Mouse (Mus musculus) forebrain, embryonic 13.5 days (tissue): ENCODE results near the gene Tas1r2. TPM values are rescaled to one million over a fixed set of nuclear protein-coding genes. Genes with fewer than 3 reads are reported as not detected.
A peak's percentile ranks its signal among the peaks of the same experiment; 100 is the strongest.

Source experiments
- ATAC-seq: fragments of 200-750 bp; cut with Nextera tagmentation; 2 replicates; pipeline ENCODE4 v1.8.0; 2017
- H3K27ac ChIP-seq: fragments of 300-500 bp; sonication (generic); 2 replicates; pipeline ENCODE4 v1.5.1; 2015; ENCODE audit warnings: inconsistent platforms, mild to moderate bottlenecking, moderate library complexity
- H3K27me3 ChIP-seq: fragments of 300-500 bp; sonication (generic); 2 replicates; pipeline ENCODE4 v1.6.1; 2015; ENCODE audit warnings: mild to moderate bottlenecking, inconsistent platforms
- H3K36me3 ChIP-seq: fragments of 300-500 bp; sonication (generic); 2 replicates; pipeline ENCODE4 v1.6.1; 2015; ENCODE audit warnings: mild to moderate bottlenecking, inconsistent platforms; ENCODE audit not compliant: poor library complexity, severe bottlenecking
- H3K4me1 ChIP-seq: fragments of 300-500 bp; sonication (generic); 2 replicates; pipeline ENCODE4 v1.6.1; 2015; ENCODE audit warnings: inconsistent platforms
- H3K4me2 ChIP-seq: fragments of 300-500 bp; sonication (generic); 2 replicates; pipeline ENCODE4 v1.6.1; 2015; ENCODE audit warnings: inconsistent platforms, mild to moderate bottlenecking, moderate library complexity
- H3K4me3 ChIP-seq: fragments of 300-500 bp; sonication (generic); 2 replicates; pipeline ENCODE4 v1.5.1; 2015; ENCODE audit warnings: mild to moderate bottlenecking, inconsistent platforms
- H3K9ac ChIP-seq: fragments of 300-500 bp; sonication (generic); 2 replicates; pipeline ENCODE4 v1.6.1; 2015; ENCODE audit warnings: mild to moderate bottlenecking, inconsistent platforms
- H3K9me3 ChIP-seq: fragments of 300-500 bp; sonication (generic); replicated peaks from 2 replicates; pipeline ENCODE4 v1.6.1; 2016; ENCODE audit warnings: inconsistent platforms
- WGBS: fragments of 180-500 bp; shearing (Covaris S2); methylation state at CpG from one replicate; pipeline ENCODE4 v1.1.7; 2015; 5-methylcytosine and 5-hydroxymethylcytosine counted together
- polyA plus RNA-seq: library from polyadenylated mRNA; unstranded; fragments of >200 nt; fragmentation: Nextera tagmentation; extraction: Ambion mirVana; gene quantifications from 2 replicates; pipeline ENCODE4 v1.2.1, GENCODE M21; 2015

Gene Tas1r2
- polyA plus RNA-seq, 1 experiment from 2014 or later: not detected

DNA sequence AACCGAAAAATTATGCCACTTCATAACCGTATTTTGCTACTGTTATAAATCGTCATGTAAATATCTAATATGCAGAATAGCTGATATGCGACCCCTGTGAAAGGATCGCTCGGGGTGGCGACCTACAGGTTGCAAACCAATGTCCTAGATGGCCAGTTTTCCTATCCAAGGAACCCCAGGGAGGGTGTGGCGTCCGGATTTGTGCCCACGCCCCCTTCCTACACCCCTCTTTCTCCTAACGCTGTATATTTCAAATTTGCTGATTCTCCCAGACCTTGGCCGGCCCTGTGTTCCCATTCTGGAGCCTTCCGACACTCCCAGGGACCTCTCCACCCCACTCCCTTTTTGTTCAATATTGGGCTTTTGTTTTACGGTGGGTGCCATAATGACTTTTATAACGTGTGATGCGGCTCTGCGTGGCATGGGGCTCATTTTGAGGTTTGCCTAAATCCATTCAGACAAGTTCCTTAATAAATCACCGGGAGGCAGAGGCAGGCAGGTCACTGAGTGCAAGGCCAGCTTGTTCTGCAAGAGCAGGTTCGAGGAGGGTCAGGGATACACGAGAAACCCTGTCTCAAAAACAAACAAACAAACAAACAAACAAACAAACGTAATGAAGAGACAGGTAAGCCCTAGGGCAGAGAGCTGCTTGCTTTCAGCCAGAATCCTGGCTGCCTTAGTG is 29.8 kb upstream of the Tas1r2 start:
- Histone ChIP-seq H3K27ac (no peak overlapping the region), H3K4me3 (peak overlapping the region; percentile 80), H3K36me3 (no peaks in the 10 kb centered on the region), H3K4me2 (peak overlapping the region; percentile 88), H3K9me3 (no peaks in the 10 kb centered on the region), H3K9ac (peak overlapping the region; percentile 87), H3K4me1 (peaks cover 23% of the 10 kb centered on the region), H3K27me3 (no peaks in the 10 kb centered on the region)
- 31% methylated on average over 21 of the region's 21 CpGs for WGBS
- no peak for ATAC-seq

DNA sequence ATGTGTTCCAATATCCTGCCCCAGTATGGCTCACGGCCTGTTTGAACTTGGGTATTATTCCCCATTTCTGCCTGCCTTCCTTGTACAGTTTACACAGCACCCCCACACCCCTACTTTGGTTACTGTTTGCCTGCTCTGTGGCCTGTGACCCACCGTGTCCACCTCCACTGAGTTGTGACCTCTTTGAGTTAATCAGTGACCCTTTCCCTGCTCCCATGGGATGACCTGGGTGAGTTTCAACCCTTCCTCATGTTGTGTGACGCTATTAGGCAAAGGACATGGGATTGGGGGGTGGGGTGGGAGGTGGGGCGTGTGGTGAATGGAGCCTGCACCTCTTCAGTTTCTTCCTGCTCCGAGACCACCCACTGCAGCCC is 29.2 kb upstream of the Tas1r2 start:
- H3K36me3 ChIP-seq: no peaks in the 10 kb centered on the region
- H3K9ac ChIP-seq: peak overlapping the region; percentile 87
- peak overlapping the region; percentile 88 for H3K4me2 ChIP-seq
- ATAC-seq: no peak
- WGBS: 71% methylated on average over 5 of the region's 5 CpGs
- H3K4me3 ChIP-seq: peak overlapping the region; percentile 80
- no peaks in the 10 kb centered on the region for H3K9me3 ChIP-seq
- H3K27ac ChIP-seq: no peak overlapping the region
- no peaks in the 10 kb centered on the region for H3K27me3 ChIP-seq
- H3K4me1 ChIP-seq: peaks cover 23% of the 10 kb centered on the region

DNA sequence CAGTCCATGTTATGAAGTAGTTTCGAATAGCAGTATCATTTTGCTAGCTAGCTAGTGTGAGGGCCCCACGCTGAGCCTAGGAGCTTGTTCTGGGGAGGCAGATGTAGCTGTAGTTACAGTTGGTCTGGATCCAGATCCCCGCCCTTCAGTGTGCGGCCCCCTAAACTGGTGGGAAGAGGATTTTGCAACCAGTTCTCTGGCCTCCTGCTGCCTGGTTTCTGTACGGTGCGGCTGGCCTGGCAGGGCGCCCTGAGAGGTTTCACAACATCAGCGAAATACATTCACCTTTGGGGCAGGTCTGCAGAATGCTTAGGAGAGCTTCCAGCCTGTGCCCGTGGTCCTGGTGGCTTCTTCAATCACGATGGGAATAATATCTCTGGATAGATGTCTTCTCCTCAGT is 28.6 kb upstream of the Tas1r2 start:
- ATAC-seq: no peak
- H3K27ac ChIP-seq: no peak overlapping the region
- H3K4me2 ChIP-seq: peak overlapping the region; percentile 88; the same call in 1 of the 2 replicates
- no peaks in the 10 kb centered on the region for H3K9me3 ChIP-seq
- 74% methylated on average over 10 of the region's 10 CpGs for WGBS
- H3K36me3 ChIP-seq: no peaks in the 10 kb centered on the region
- H3K4me3 ChIP-seq: no peak overlapping the region
- H3K4me1 ChIP-seq: peaks cover 23% of the 10 kb centered on the region
- no peaks in the 10 kb centered on the region for H3K27me3 ChIP-seq
- peak overlapping the region; percentile 9; the same call in 1 of the 2 replicates for H3K9ac ChIP-seq

DNA sequence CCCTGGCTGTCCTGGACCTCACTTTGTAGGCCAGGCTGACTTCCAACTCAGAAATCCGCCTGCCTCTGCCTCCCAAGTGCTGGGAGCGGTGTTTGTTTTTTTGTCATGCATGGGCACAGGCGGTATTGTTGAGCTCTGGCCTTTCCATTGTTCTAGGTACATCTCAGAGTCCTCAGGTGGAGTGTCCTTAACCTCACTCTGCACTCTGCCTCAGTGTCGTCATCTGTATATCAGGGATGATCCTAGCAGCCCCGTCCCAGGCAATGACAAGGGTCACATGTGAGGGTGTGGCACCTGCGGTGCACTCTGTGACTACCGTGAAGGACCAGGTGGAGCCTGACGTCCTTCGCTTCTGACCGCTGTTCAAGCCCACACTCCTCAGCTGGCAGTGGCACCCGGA is 26.0 kb upstream of the Tas1r2 start:
- ATAC-seq: no peak
- Histone ChIP-seq H3K27me3 (no peaks in the 10 kb centered on the region), H3K36me3 (no peaks in the 10 kb centered on the region), H3K9me3 (no peaks in the 10 kb centered on the region), H3K4me2 (no peak overlapping the region), H3K27ac (no peak overlapping the region), H3K4me3 (no peak overlapping the region), H3K9ac (no peak overlapping the region), H3K4me1 (peaks cover 18% of the 10 kb centered on the region)
- 94% methylated on average over 11 of the region's 11 CpGs for WGBS

DNA sequence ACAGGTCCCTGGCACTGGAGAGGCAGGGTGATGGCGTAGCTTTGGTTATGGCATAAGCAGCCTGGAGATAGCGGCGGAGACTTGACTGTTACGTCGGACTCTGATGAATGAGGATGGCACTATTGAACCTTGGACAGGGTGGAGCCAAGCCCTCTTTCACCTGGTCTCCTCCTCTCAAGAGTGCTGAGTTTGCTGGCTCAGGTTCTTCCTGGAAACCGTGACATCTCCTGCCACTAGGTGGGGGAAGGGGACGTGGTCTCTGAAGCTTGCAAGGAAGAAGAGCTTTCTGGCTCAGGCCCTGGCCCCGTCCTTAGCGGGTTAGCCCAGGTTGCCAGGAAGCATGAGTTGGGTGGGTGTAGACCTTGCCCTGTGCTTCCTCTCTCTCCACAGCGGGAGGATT is 23.2 kb upstream of the Tas1r2 start:
- H3K4me3 ChIP-seq: no peak overlapping the region
- no peak overlapping the region for H3K27ac ChIP-seq
- no peak overlapping the region for H3K4me2 ChIP-seq
- WGBS: 74% methylated on average over 10 of the region's 10 CpGs
- no peaks in the 10 kb centered on the region for H3K4me1 ChIP-seq
- H3K9ac ChIP-seq: no peak overlapping the region
- H3K27me3 ChIP-seq: no peaks in the 10 kb centered on the region
- no peak for ATAC-seq
- H3K9me3 ChIP-seq: no peaks in the 10 kb centered on the region
- H3K36me3 ChIP-seq: 0 out of 2 replicates have a peak, but pooled peaks cover under 1% of the 10 kb centered on the region

DNA sequence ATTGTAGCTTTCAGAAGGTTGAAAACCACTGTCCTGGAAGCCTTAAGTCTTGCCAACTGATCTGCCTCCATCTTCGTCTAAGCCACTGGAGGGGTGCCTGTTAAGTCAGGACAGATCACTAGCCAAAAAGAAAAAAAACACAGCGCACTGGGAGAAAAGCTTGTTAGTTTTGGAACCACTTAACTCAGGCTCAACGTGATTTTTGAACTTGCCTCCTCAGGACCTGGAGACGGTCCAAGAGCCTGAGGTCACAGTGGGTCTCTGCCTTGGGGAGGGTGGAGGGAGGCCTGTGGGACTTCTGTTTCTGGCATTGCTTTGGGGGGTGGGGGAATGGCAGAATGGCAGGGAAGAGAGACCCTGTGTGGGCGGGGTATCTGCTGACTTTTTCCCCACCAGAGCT is 22.2 kb upstream of the Tas1r2 start:
- no peak for ATAC-seq
- 73% methylated on average over 5 of the region's 5 CpGs for WGBS
- H3K4me3 ChIP-seq: no peak overlapping the region
- peaks cover 7% of the 10 kb centered on the region; the same call in 1 of the 2 replicates for H3K36me3 ChIP-seq
- H3K4me2 ChIP-seq: no peak overlapping the region
- no peaks in the 10 kb centered on the region for H3K9me3 ChIP-seq
- H3K27me3 ChIP-seq: no peaks in the 10 kb centered on the region
- H3K4me1 ChIP-seq: no peaks in the 10 kb centered on the region
- no peak overlapping the region for H3K27ac ChIP-seq
- H3K9ac ChIP-seq: no peak overlapping the region

DNA sequence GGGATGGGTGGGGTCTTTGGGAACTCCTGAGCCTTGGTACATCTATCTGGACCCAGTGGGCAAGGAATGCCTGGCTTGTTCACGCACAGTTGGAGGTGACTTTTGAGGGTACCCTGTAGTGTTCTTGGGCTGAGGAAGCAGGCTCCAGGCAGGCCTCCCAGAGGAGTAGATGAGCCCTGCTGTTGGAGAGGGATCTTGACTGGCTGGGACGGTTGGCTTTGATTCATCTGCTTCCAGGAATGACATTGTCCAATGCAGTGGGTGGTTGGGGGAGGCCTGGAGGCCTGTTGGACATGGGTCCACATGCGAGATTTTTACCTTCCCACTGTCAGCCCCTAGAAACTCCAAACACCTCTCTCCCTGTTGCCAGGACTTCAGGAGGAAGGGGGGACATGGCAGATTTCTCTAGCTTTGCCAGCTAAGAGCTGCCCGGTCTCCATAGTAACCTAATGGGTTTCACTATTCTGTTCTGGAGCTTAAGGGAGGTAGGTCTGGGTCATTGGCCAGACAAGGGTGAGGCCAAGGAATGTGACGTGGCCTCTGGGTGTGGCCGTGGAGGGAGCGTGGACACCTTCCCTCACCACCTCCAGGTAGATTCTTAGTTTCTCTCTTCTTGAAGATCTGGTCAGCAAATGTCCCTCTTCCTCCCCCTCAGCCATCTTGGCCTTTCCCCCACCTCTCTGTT is 21.6 kb upstream of the Tas1r2 start:
- WGBS: 91% methylated on average over 7 of the region's 7 CpGs
- H3K4me2 ChIP-seq: no peak overlapping the region
- no peak overlapping the region for H3K9ac ChIP-seq
- H3K4me3 ChIP-seq: no peak overlapping the region
- no peaks in the 10 kb centered on the region for H3K9me3 ChIP-seq
- H3K4me1 ChIP-seq: no peaks in the 10 kb centered on the region
- no peaks in the 10 kb centered on the region for H3K27me3 ChIP-seq
- ATAC-seq: no peak
- peaks cover 7% of the 10 kb centered on the region; the same call in 1 of the 2 replicates for H3K36me3 ChIP-seq
- no peak overlapping the region for H3K27ac ChIP-seq

DNA sequence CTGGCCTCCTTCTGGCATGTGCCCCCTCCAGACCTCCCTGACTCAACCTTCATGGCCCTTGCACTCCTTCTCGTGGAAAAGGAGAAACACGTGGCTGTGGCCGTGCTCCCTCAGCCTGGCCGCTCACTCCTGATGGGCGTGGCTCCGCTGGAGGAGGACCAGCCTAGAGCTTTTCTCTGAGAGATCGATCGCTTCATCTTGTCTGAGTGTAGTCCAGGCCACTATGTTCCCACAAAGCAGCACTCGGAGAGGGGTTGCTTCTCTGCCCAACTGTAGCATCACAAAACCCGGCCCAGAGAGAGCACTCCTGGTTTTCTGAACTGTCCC is 21.1 kb upstream of the Tas1r2 start:
- Histone ChIP-seq H3K4me1 (no peaks in the 10 kb centered on the region), H3K36me3 (peaks cover 11% of the 10 kb centered on the region; the same call in 1 of the 2 replicates), H3K27me3 (no peaks in the 10 kb centered on the region), H3K9me3 (no peaks in the 10 kb centered on the region), H3K27ac (no peak overlapping the region), H3K4me3 (no peak overlapping the region), H3K4me2 (no peak overlapping the region), H3K9ac (no peak overlapping the region)
- 85% methylated on average over 10 of the region's 10 CpGs for WGBS
- no peak for ATAC-seq

DNA sequence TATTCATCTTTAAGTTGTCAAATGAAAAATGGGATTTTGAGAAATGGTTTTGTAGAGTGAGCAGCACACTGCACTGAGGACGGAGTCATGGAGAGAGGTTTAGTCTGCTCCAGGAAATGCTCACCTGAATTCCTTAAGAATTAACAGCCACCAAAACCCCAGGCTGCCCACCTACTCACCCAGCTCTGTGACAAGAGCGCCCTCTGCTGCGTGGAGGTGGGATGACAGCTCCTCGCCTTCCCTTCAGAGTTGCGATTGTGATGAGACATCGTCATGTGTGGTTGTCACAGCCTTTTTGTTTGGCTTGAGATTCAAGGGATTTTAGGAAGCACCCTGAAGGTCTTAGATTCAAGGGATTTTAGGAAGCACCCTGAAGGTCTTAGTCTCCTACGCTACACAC is 17.0 kb upstream of the Tas1r2 start:
- ATAC-seq: 0 out of 2 replicates have a peak, but pooled peaks have one; percentile 41
- Histone ChIP-seq H3K9me3 (no peaks in the 10 kb centered on the region), H3K4me3 (no peak overlapping the region), H3K36me3 (peaks cover 14% of the 10 kb centered on the region; the same call in 1 of the 2 replicates), H3K27ac (no peak overlapping the region), H3K27me3 (peaks cover 8% of the 10 kb centered on the region; the same call in 1 of the 2 replicates), H3K4me1 (peaks cover 11% of the 10 kb centered on the region), H3K9ac (no peak overlapping the region), H3K4me2 (no peak overlapping the region)
- 24% methylated on average over 7 of the region's 7 CpGs for WGBS

DNA sequence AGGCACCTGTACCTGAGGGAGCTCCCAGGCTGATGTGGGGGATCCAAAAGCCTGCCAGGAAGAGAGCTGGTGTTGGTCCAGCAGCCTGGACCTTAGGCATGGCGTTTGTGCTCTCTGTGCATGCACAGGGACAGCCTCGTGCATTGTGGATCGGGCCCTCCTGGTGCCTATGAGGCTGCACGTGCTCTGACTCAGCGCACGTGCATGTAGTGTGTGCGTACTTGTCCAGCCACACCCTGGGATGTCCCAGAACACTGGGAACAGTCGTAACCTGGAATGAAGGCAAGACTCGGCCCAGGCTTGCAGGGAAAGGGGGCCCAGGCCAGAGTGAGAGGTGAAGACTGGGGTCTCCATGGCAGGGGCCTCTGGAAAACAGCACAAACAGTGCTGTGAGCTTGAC is 15.5 kb upstream of the Tas1r2 start:
- H3K27ac ChIP-seq: no peak overlapping the region
- 91% methylated on average over 9 of the region's 9 CpGs for WGBS
- H3K4me2 ChIP-seq: no peak overlapping the region
- ATAC-seq: no peak
- no peaks in the 10 kb centered on the region for H3K9me3 ChIP-seq
- peaks cover 14% of the 10 kb centered on the region; the same call in 1 of the 2 replicates for H3K36me3 ChIP-seq
- no peak overlapping the region for H3K9ac ChIP-seq
- no peak overlapping the region for H3K4me3 ChIP-seq
- peaks cover 24% of the 10 kb centered on the region for H3K4me1 ChIP-seq
- peaks cover 21% of the 10 kb centered on the region for H3K27me3 ChIP-seq

DNA sequence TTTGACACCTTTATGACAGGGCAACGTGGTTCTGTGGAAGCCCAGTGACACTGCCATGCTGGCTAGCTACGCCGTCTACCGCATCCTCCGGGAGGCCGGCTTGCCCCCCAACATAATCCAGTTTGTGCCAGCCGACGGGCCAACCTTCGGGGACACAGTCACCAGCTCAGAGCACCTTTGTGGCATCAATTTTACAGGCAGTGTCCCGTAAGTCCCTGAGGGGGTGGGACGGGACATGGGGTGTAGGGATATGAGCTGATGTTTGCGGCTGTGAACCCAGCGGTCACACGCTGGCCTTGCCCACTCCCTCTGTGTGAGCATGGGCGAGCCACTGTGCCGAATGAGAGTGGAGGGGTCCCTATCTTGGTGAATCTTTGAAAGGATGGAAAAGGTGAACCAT is 15.0 kb upstream of the Tas1r2 start:
- Histone ChIP-seq H3K9ac (no peak overlapping the region), H3K4me2 (no peak overlapping the region), H3K4me3 (no peak overlapping the region), H3K4me1 (peaks cover 24% of the 10 kb centered on the region), H3K36me3 (peaks cover 14% of the 10 kb centered on the region; the same call in 1 of the 2 replicates), H3K9me3 (no peaks in the 10 kb centered on the region), H3K27ac (no peak overlapping the region), H3K27me3 (peaks cover 26% of the 10 kb centered on the region)
- 95% methylated on average over 16 of the region's 16 CpGs for WGBS
- ATAC-seq: no peak

DNA sequence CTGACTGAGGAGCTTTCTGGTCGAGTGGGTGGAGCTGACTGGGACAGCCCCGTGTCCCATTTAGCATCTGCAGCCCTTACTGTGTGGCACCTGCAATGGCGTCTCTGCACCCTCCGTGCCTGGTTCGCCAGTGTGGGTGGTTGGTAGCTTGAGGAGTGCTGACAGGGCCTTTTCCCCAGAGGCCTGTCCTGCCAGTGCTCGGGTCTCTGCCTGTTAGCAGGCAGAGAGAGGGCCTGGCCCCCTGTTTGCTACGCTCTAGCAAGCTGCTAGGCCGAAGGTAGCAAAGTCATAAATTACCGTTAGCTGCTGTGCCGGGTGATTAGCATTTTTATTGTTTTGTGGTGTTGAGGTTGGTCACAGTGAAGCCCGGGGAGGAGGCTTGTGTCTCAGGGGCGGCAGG is 13.5 kb upstream of the Tas1r2 start:
- Histone ChIP-seq H3K4me2 (no peak overlapping the region), H3K36me3 (peaks cover 20% of the 10 kb centered on the region; the same call in 1 of the 2 replicates), H3K4me3 (no peak overlapping the region), H3K9ac (peak overlapping the region; percentile 37; the same call in 1 of the 2 replicates), H3K27ac (no peak overlapping the region), H3K9me3 (no peaks in the 10 kb centered on the region), H3K4me1 (peaks cover 24% of the 10 kb centered on the region), H3K27me3 (peaks cover 30% of the 10 kb centered on the region)
- no peak for ATAC-seq
- 40% methylated on average over 12 of the region's 12 CpGs for WGBS
